Mouse (Mus musculus) intestine, postnatal 0 days (tissue): ENCODE results near the gene 6430548M08Rik. TPM values are rescaled to one million over a fixed set of nuclear protein-coding genes. Genes with fewer than 3 reads are reported as not detected.
A peak's percentile ranks its signal among the peaks of the same experiment; 100 is the strongest.

Experiments used
- ATAC-seq: fragments of 200-750 bp; cut with Nextera tagmentation; 2 replicates; pipeline ENCODE4 v1.8.0; 2017; ENCODE audit warnings: mild to moderate bottlenecking, moderate TSS enrichment, moderate library complexity
- H3K27ac ChIP-seq: fragments of 300-500 bp; sonication (generic); 2 replicates; pipeline ENCODE4 v1.5.1; 2014; ENCODE audit warnings: mild to moderate bottlenecking, low read depth, low read length, moderate library complexity
- H3K27me3 ChIP-seq: fragments of 300-500 bp; sonication (generic); replicated peaks from 2 replicates; pipeline ENCODE4 v1.6.1; 2014; ENCODE audit warnings: low read length, mixed read lengths; ENCODE audit not compliant: control insufficient read depth, insufficient read depth
- H3K36me3 ChIP-seq: fragments of 300-500 bp; sonication (generic); 2 replicates; pipeline ENCODE4 v1.6.1; 2014; ENCODE audit warnings: mild to moderate bottlenecking, moderate library complexity; ENCODE audit not compliant: control insufficient read depth, insufficient read depth
- H3K4me1 ChIP-seq: fragments of 300-500 bp; sonication (generic); replicated peaks from 2 replicates; pipeline ENCODE4 v1.6.1; 2014; ENCODE audit warnings: antibody characterized with exemption, low read length, mixed read lengths; ENCODE audit not compliant: control insufficient read depth, insufficient read depth
- H3K4me2 ChIP-seq: fragments of 300-500 bp; sonication (generic); replicated peaks from 2 replicates; pipeline ENCODE4 v1.6.1; 2014; ENCODE audit warnings: low read depth, mild to moderate bottlenecking, moderate library complexity
- H3K4me3 ChIP-seq: fragments of 300-500 bp; sonication (generic); 2 replicates; pipeline ENCODE4 v1.5.1; 2014; ENCODE audit warnings: low read depth, low read length
- H3K9ac ChIP-seq: fragments of 300-500 bp; sonication (generic); 2 replicates; pipeline ENCODE4 v1.6.1; 2014; ENCODE audit warnings: mild to moderate bottlenecking, low read depth, low read length
- H3K9me3 ChIP-seq: fragments of 300-500 bp; sonication (generic); 2 replicates; pipeline ENCODE4 v1.6.1; 2016; ENCODE audit warnings: mixed run types; ENCODE audit not compliant: control insufficient read depth
- CTCF ChIP-seq: sonication (generic); IDR thresholded peaks from 2 replicates; pipeline ENCODE4 v1.5.1; 2016; ENCODE audit warnings: low read depth, mild to moderate bottlenecking, control low read depth, antibody characterized with exemption, moderate library complexity
- WGBS: fragments of 180-500 bp; shearing (Covaris S2); extraction: QIAGEN DNeasy Blood & Tissue Kit; methylation state at CpG from one replicate; pipeline ENCODE4 v1.1.7; 2014; 5-methylcytosine and 5-hydroxymethylcytosine counted together
- polyA plus RNA-seq: library from polyadenylated mRNA; unstranded; fragments of >200 nt; fragmentation: Nextera tagmentation; extraction: Ambion mirVana; gene quantifications from 2 replicates; pipeline ENCODE4 v1.2.1, GENCODE M21; 2015

6430548M08Rik gene
- polyA plus RNA-seq, 1 experiment from 2014 or later: 7.1 TPM

DNA sequence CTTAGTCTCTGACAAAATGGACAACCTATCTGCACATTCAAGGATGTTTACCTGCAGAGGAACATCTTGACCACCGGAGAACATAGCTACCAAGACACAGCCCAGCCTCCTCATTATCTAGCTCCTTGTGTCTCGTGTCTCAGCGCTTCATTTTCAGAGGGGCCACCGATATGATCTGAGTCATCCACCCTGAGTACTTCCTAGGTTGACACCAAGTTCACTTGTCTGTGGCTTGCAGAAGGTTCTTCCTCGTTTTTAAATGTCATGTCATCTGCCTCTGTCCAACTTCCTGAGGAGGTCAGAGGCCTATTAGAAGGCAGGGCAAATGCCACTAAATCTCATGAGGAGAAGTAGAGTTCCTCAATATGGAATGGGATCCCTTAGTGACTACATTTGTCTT, 1.4 kb upstream of the 6430548M08Rik start:
- Histone ChIP-seq H3K27ac (peak overlapping the region; percentile 87), H3K27me3 (peaks cover 6% of the 10 kb centered on the region; the same call in 1 of the 2 replicates), H3K4me2 (no peak overlapping the region), H3K9me3 (no peaks in the 10 kb centered on the region), H3K4me1 (0 out of 2 replicates have a peak, but pooled peaks cover 4% of the 10 kb centered on the region), H3K36me3 (no peaks in the 10 kb centered on the region), H3K9ac (no peak overlapping the region), H3K4me3 (no peak overlapping the region)
- 65% methylated on average over 5 of the region's 5 CpGs for WGBS
- ATAC-seq: no peak
- TF ChIP-seq CTCF: no peak

DNA sequence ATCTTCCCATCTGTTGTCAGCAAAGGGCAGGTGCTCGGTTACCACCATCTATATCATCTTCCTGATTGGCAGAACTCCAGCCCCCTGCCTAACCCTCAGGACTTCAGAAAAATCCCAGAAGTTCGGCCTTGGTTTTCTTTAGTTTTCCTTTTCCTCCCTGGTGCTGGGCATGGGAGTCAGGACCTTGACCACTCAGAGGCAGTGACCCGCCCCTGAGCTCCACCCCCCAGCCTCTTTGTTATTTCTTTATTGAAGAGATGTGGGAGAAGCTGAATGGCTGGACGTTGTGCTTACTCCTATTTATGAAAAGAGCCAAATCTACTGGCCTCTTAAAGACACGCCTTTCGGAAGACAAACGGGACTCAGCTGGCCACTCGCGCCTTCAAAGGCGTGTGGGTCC, 646 bp upstream of the 6430548M08Rik start:
- H3K4me3 ChIP-seq: peak overlapping the region; percentile 70
- WGBS: 0% methylated on average over 10 of the region's 10 CpGs
- H3K4me2 ChIP-seq: peak overlapping the region; percentile 100
- H3K4me1 ChIP-seq: 0 out of 2 replicates have a peak, but pooled peaks cover 4% of the 10 kb centered on the region
- no peaks in the 10 kb centered on the region for H3K36me3 ChIP-seq
- peak; percentile 42; the same call in 1 of the 2 replicates for ATAC-seq
- no peaks in the 10 kb centered on the region for H3K9me3 ChIP-seq
- no peak for TF ChIP-seq CTCF
- H3K9ac ChIP-seq: peak overlapping the region; percentile 50; the same call in 1 of the 2 replicates
- H3K27me3 ChIP-seq: peaks cover 6% of the 10 kb centered on the region; the same call in 1 of the 2 replicates
- peak overlapping the region; percentile 87 for H3K27ac ChIP-seq

DNA sequence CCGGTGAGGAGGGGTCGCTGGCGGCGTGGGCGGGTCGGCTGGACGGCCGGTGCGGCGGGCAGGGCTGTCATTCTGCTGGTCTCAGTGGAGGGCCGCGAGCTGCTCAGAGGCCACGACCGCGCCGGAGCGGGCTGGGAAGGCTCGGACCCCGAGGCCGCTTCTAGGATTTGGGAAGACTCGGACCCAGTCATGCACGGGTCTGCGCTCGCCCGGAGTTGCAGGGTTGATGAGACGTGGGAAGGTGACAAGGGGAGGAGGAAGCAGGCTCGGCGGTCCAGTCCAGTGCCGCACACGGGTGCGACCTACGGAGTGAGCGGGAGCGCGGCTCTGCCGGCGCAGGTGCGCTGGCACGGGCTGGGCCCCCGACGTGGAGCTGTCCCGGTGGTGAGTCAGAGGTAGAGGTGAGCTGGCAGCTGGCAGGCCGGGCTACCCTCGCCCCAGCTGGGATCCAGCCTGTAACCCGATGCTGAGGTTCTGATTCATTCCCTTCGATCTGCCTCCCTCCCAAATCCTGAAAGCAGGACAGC, 426 bp downstream of the 6430548M08Rik start:
- Histone ChIP-seq H3K9ac (peak overlapping the region; percentile 82), H3K27ac (0 out of 2 replicates have a peak overlapping the region, but pooled peaks have one; percentile 35), H3K4me1 (0 out of 2 replicates have a peak, but pooled peaks cover 4% of the 10 kb centered on the region), H3K9me3 (no peaks in the 10 kb centered on the region), H3K4me2 (peak overlapping the region; percentile 100), H3K36me3 (no peaks in the 10 kb centered on the region), H3K4me3 (peak overlapping the region; percentile 70), H3K27me3 (peaks cover 6% of the 10 kb centered on the region; the same call in 1 of the 2 replicates)
- ATAC-seq: peak; percentile 54
- no peak for TF ChIP-seq CTCF
- WGBS: 2% methylated on average over 46 of the region's 46 CpGs

DNA sequence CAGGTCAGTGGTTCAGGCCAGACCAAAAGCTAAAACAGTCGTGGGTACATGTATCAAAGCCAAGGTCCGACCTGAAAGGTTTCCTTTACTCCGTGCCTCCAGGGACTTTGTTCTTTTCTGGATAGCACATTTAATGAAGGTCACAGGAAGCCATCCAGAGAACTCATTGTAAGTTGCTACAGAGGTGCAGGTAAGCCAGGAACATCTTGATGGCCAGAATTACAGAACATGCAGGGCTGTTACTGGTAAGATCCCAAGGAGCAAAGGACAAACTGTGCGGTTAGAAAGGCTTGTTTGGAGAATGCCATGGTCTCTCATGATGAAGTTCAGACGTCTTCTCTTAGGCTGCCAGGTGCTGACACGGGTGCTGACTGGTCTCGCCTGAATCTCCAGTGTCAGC, 2.6 kb downstream of the 6430548M08Rik start:
- WGBS: 58% methylated on average over 7 of the region's 7 CpGs
- H3K4me2 ChIP-seq: no peak overlapping the region

DNA sequence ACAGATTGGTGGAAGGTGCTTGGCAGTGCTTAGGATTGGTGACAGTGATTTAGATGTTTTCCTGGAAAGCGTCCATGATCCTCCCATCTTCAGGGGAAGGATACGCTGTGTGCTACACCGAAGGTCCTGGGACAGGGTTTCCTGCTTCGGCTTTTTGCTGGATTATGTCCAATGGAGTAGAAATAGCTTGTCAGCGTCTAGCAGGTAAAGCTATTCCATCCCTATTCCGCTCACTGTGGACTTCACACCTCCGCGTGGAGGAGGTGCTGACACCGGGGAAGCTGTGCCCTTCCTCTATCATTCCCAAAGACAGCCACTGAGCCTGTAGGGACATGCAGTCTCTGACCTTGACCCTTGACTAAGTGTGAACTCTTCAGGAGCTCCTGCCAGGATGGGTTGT, 4.2 kb downstream of the 6430548M08Rik start:
- ATAC-seq: no peak
- Histone ChIP-seq H3K4me1 (no peaks in the 10 kb centered on the region), H3K36me3 (no peaks in the 10 kb centered on the region), H3K4me3 (no peak overlapping the region), H3K27ac (no peak overlapping the region), H3K9ac (no peak overlapping the region), H3K9me3 (no peaks in the 10 kb centered on the region), H3K4me2 (no peak overlapping the region), H3K27me3 (peaks cover 6% of the 10 kb centered on the region; the same call in 1 of the 2 replicates)
- 71% methylated on average over 9 of the region's 9 CpGs for WGBS
- no peak for TF ChIP-seq CTCF

More for the DNA sequence above, 2.6 kb downstream of the 6430548M08Rik start:
- H3K9ac ChIP-seq: no peak overlapping the region
- no peak overlapping the region for H3K27ac ChIP-seq
- TF ChIP-seq CTCF: no peak
- ATAC-seq: no peak
- no peaks in the 10 kb centered on the region for H3K36me3 ChIP-seq
- H3K27me3 ChIP-seq: peaks cover 6% of the 10 kb centered on the region; the same call in 1 of the 2 replicates
- H3K9me3 ChIP-seq: no peaks in the 10 kb centered on the region
- H3K4me1 ChIP-seq: 0 out of 2 replicates have a peak, but pooled peaks cover 4% of the 10 kb centered on the region
- no peak overlapping the region for H3K4me3 ChIP-seq

DNA sequence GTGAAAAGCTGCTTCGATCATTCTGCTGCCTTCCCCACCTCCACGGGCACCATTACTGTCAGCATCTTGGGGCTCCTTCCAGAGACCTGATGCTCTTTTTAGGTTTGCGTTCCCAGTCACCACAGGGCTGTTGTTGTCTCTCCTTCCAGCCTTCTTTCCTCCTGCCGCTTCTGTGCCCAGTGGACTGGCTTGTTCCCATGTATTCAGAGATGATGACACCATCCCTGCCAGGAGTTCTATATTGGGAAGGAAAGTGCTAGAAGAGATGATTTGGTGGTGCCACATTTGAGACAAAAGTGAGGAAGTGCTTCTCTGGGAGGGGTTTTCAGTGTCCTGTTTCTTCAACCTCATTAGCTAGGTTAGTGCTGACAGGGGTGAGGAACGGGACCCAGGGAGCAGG, 4.9 kb downstream of the 6430548M08Rik start:
- no peak for ATAC-seq
- Histone ChIP-seq H3K36me3 (no peaks in the 10 kb centered on the region), H3K4me1 (no peaks in the 10 kb centered on the region), H3K9ac (no peak overlapping the region), H3K4me3 (no peak overlapping the region), H3K27ac (no peak overlapping the region), H3K9me3 (no peaks in the 10 kb centered on the region), H3K27me3 (peaks cover 6% of the 10 kb centered on the region; the same call in 1 of the 2 replicates), H3K4me2 (no peak overlapping the region)
- TF ChIP-seq CTCF: no peak
- WGBS: 75% methylated on average over 5 of the region's 5 CpGs
